Mouse (Mus musculus): ENCODE measurements around the gene Parp11. TPM values are rescaled to one million over a fixed set of nuclear protein-coding genes. Genes with fewer than 3 reads are reported as not detected.
A peak's percentile ranks its signal among the peaks of the same experiment; 100 is the strongest.

Parp11 gene
- total RNA-seq, 2 experiments from 2014 or later, result 33.3 to 36.6 TPM

DNA sequence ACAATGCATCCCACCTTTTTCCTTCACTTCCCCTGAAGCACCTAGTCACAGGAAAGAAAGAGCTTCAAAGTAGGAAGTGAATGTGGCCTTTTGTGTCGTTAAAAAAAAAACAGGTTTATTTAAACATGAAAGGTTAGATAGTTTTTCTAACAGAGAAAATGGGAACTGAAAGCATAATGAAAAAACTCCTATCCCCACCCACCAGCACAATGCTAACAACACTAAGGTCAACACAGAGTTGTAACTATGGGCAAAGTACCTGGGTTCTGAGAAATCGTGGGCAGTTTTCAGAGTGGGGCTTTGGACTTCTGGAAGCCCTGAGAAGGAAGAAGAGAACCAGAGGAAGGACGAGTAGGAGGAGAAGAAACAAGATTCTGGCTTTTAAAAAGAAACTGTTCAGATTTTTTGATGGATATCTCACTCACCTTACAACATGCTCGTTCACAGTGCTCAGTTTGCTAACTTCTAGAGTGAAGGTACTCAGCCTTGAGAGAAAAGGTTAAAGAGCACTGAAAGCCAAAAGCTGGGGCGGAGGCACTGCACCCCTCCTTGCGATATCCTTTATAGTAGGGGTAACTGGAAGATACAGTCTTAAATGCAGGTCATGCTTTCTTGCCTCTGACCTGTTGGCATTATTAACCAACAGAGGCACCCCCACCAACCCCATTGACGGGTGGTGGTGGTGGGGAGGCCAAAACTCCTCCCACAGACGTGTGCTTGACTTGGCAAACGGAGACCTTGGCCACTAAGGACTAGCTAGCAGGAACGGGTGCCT is 1.2 kb downstream of the Parp11 start:
- peak; percentile 84 for ATAC-seq (replicated peaks; ENCODE audit: poor library complexity, severe bottlenecking)

DNA sequence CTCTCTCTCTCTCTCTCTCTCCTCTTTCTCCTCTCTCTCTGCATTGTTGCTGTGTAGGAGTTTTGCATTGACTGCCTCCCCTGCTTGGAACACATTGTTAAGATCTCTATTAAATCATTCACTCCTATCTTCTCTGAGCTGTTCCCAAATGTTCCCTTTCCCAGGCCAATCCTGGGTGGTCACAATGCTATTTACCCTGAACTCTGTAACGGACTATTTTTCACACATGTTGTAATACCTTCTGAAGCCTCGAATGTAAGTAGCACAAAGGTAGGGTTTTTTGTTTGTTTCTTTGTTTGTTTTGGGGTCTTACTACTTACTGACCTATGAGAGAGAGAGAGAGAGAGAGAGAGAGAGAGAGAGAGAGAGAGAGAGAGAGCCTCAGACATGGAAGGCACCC is 2.2 kb downstream of the Parp11 start:
- no peak for ATAC-seq (replicated peaks; ENCODE audit: poor library complexity, severe bottlenecking)

DNA sequence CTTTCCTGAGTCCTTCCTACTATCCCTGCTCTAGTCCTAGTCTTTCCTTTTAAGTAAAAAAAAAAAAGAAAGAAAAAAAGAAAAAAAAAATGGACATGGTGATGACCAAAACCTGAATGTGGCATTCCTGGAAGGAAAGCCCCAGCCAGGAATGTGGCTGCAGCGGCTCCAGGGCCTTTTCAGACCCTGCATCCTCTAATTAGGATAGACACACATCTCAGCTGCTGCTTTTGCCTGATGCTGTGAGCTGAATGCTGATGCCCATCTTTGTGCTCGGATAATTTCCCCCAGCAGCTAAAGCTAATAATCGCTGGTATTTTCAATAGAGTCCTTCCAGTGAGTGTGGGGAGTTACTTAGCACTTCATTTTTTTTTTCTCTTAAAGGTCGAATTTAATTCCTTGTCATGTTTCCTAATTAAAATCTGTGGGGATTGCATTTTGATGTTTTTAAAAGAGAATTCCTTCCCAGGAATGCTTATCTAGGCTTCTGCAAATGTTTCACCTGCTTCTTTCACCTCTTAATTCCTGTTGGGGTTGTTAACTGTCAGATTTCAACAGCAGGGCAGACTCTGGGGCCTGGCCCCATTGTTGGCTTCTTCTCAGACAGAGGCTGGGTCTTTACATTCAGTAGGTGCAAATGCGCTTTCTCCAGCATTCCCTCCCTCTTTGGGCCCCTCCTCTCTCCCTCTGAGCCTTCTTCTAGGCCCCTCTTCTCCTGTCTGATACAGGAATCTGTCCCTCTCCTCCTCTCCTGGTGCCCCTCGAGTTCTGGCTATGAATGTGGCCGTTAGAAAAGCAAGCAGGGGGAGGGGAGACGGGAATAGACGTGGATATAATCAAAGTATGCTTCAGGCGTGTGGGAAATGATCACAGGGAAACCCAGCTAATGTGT is 3.1 kb downstream of the Parp11 start:
- no peak for ATAC-seq (replicated peaks; ENCODE audit: poor library complexity, severe bottlenecking)

DNA sequence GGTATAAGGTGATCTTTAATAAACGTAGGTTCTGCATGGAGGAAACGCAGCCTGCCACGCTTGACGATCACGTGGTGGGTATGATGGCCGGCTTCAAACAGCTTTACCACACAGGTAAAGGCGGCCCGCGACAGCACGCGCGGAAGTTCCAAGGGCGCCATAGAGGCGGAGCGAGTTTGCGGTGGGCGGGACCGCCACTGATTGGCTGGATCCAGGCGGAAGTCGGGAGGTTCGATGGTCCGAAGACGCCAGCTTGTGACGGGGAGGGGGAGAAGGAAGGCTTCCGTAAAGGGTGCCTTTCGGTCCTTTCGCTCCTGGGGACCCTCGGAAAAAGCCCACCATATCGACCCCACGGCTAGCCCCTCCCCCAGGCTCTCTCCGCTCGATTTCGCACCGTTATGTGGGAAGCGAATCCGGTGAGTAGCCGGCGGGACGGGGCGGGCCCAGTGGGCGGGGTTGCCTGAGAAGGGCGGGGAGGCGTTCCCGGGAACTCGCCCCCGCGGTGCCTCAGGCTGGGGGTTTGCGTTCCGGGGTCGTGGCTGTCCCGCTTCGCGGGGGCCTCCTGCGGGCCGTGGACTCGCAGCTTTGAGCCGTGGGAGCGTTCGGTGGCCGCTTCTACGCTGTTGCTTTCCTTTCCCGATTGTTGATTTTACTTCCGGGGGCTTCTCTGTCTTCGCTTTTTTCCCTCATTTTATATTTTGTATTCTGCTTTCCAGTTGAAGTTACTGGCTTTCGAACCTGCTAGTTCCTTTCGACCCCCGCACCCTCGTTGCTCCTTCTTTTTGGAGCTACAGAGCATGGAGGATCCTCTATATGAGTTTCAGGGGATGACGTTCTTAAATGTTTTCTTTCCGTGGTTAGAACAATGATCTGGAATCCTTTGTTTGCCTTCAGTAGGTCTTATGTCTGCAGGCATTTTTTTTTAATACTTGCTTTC is 7.0 kb downstream of the Parp11 start:
- peak; percentile 97 for ATAC-seq (replicated peaks; ENCODE audit: poor library complexity, severe bottlenecking)

DNA sequence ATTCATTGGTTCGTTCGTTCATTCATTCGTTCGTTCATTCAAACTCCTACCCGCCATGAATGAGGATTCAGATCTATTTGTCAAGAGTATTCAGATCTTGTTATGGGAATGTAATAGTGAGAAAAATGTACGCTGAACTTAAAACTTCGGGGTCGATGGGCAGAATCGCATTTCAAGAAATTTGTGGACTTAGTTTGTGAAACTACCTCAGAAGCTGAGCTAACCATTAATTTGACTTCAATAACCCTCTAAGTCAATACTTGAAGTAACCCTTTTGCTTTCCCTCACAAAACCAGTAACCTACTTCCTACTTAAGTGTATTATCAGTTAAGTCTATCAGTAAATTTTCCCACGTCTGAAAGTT is 7.7 kb downstream of the Parp11 start:
- no peak for ATAC-seq (replicated peaks; ENCODE audit: poor library complexity, severe bottlenecking)

DNA sequence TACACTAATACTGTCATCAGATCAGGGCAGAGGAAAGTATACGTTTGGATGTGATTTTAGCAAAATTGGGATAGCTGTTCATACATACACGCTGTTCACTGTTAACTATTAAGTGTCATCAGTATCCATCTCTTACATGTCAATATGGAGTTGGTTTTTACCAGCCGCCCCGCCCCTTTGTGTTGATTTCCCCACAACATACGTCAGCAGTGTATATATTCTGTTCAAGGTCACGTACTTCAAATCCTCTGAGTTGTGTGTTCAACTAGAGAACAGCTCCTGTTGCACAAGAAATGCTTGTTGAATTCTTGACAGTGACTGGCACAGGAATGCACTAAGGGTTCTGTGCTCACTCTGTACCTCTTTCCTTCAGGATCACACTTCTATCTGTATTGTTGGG is 8.2 kb downstream of the Parp11 start:
- no peak for ATAC-seq (replicated peaks; ENCODE audit: poor library complexity, severe bottlenecking)

DNA sequence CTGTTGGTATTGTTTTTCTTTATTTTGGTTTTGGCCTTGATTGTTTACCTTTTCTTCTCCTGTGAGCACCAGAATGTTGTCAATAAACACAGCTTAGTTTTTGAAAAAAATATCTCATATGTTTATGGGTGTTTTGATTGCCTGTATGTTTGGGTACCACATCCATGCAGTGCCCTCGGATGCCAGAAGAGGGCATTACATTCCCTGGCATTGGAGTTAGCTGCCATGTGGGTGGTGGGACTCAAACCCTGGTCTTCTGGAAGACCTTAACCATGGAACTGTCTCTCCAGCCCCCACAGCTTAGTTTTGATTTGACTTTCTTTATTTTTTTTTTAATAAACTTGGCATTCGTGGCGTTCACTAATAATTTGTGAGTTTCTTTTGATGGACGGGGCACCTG is 8.8 kb downstream of the Parp11 start:
- no peak for ATAC-seq (replicated peaks; ENCODE audit: poor library complexity, severe bottlenecking)

DNA sequence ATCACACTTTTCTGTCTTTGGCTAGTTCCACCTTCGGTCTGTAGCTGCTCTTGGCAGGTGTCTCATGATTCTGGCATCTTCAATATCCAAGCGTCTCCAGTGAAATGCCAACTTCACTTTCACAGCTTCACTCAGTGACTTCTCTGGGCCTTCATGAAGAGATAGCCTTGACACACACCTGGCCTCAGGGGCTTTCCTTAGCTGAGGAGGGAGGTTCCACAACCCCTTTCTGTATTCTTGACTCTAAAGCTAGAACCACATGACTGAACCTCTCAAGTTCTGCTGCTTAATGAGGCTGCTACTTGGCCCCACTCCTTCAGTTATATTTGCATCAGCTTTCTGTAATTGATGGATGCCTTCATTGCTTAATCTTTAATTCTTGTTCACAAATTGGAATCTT is 10.1 kb downstream of the Parp11 start:
- no peak for ATAC-seq (replicated peaks; ENCODE audit: poor library complexity, severe bottlenecking)

DNA sequence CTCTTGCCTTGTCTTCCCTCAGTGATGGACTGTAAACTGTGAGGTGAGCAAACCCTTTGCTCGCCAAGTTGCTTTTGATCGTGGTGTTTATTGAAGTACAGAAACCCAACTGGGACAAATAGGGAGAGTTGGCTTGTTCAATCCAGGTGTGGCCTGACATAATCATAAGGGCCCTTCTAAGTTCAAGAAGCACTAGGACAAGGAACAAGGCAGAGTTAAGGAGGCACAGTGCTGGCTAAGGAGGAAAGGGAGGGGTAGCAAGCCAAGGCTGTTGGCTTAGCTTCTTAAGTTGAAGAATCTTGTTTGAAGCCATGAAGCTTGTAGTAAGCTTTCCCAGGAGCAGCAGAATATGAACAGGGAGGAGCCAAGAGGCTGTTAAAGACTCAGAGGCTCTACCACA is 13.1 kb downstream of the Parp11 start:
- ATAC-seq (replicated peaks; ENCODE audit: poor library complexity, severe bottlenecking), result no peak

DNA sequence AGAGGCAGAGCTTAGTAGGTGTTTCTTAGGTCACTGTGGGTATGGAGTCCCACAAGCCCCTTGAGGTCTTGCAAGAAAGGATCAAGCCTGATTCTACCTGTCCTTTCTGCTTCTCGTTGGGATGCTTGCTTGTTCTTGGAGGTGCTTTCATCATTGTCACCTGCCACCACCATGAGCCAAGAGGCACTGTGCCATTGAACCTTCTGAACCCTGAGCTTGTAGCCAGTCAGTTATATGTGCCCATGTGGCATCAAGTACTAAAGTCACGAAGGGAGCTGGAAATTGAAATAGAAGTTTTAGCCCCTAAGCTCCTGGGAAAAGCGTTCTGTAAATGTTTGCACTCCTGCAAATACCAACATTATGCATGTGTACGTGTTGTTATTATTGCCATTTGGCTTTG is 14.9 kb downstream of the Parp11 start:
- ATAC-seq (replicated peaks; ENCODE audit: poor library complexity, severe bottlenecking), result no peak

DNA sequence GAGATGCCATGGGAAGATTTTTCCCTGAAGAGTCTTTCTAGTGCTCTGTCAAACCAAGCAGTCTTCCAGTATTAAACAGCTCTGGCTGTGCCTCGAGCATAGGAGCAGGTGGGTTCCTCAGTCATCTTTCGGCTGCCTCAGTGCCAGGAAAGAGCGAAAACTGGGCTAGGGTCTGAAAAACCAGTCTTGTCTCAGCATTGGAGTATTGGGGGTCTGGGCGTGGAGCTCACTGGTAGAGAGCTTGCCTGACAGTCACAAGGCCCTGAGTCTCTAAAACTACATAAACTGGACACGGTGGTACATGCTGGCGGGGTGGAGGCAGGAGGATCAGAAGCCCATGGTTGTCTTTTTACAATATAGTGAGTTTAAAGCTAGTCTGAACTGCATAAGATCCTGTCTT is 15.6 kb downstream of the Parp11 start:
- ATAC-seq (replicated peaks; ENCODE audit: poor library complexity, severe bottlenecking), result no peak

DNA sequence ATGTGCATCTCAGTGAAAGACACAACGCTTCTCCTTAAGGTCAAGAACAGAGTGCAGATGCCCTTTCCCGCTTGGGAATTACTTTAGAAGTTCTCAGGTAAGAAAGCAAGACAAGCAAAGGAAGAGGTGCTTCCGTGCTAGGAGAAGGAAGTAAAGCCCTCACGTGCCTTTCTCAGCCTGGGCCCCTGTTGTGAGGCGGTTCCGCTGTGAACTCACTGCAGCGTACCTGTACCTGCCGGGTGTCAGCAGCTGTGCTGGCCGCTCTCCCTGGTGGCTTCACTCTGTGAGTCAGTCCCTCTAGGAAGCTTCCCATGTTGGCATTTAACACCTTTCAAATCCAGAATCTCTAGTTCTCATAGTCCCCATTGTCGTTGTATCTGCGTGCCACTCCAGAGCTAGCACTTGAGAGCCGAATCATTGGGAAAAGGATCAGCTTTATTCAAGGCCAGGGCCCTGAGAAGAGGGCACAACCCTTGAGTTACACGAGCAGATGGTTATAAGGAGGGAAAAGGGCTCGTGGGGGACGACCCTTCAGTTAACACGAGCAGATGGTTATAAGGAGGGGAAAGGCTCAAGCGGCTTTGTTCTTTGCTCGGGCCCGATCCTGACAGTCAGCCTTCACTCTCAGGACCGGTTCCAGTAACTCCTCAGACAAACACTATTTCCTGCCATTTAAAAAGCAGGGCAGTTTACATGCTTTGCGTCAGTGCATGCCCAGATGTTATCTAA is 16.8 kb downstream of the Parp11 start:
- ATAC-seq (replicated peaks; ENCODE audit: poor library complexity, severe bottlenecking), result no peak

DNA sequence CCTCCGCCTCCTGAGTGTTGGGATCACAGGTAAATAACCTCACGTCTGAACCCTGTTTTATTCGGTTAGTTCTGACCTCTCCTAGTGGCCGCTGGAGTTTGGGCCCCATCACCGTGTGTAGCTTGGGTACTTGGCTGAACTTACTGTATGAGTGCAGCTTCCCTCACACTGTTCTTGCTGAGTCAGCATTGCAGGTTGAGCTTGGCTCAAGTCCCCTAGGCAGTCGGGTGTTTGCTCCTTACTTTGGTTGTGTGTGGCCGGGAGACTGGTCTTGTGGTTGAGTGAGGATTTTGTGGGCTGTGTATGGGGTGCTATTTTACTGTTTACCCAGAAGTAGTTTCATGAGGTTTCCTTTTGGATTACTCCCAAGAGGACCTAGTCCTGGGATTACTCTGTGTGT is 17.9 kb downstream of the Parp11 start:
- ATAC-seq (replicated peaks; ENCODE audit: poor library complexity, severe bottlenecking), result 0 out of 2 replicates have a peak, but pooled peaks have one; percentile 33

DNA sequence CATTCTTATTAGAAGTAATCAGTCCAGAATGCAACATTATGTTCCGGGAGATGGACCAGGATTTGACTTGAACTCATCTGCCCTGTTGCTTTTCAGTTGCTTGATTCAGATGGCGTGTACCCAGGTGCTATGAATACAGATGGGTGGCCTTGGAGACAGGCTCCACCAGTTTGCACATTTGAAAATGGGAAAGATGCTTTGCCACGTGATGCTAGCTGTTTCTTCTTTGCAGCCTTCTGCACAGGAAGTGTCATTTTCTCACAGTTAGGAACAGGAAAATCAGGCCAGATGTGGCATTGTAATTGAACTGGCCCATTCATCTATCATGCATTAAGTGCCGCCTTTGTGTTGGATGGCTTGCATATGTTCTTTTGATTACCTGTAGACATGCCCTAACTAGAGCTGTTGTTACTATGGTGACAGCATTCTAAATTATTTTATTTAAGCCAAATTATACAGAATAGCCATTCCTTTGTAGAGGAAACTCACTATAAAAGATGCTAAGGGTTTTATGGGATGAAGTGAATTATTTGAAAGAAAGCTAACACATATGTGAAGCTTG is 20.2 kb downstream of the Parp11 start:
- ATAC-seq (replicated peaks; ENCODE audit: poor library complexity, severe bottlenecking), result no peak

DNA sequence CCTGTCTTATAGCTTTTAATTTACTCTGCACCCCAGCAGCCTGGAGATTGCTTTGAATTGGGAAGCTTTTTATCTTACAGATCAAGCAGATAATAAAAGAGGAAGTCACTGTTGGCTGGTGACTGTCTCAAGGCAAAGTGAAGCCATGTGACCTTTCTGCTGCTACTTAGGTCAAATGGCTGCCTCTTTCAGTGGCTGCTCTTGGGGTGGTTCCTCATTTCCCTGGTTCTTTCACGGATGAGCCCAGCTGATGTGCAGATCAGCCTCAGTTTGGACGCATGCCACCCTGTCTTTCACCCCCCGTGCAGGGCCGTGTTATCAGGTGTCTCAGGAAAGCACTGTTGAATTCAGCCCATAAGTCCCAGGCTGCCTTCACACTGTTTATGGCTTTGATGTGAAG is 25.4 kb downstream of the Parp11 start:
- ATAC-seq (replicated peaks; ENCODE audit: poor library complexity, severe bottlenecking), result peak; percentile 97

DNA sequence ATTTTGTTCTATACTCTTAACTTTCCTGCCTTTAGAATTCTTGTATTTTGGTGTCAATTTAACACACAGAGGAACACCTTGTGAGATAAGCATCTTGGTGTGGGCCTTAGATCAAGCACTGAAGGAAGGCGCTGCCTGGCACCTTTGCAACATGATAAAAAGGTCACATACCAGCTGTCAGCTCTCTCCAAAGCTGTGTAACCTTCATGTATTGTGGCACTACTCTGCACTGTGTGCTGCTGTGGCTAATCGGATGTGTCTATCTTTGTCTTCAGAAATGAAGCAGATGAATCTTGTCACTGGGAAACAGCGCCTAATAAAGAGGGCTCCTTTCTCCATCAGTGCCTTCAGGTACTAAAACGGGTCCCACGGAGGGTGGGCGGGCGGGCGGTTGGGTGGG is 27.3 kb downstream of the Parp11 start:
- ATAC-seq (replicated peaks; ENCODE audit: poor library complexity, severe bottlenecking), result no peak

DNA sequence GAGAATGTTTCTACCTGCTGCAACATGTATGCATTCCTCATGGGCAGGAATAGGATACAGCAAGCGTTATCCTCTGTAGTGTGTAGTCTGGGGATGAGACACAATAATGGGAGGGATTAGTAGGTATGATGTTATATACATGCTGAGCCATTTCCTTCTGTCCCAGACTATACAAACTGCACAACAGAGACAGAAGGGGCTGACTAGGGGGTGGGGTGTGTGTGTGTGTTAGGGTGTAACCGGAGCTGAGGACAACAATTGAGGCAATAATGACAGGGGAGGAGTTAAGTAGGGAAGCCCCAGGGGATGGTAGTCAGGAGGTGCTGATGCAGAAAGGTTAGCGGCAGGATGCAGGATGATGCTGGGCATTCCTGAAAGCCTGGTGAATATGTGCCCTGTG is 28.6 kb downstream of the Parp11 start:
- ATAC-seq (replicated peaks; ENCODE audit: poor library complexity, severe bottlenecking), result no peak

DNA sequence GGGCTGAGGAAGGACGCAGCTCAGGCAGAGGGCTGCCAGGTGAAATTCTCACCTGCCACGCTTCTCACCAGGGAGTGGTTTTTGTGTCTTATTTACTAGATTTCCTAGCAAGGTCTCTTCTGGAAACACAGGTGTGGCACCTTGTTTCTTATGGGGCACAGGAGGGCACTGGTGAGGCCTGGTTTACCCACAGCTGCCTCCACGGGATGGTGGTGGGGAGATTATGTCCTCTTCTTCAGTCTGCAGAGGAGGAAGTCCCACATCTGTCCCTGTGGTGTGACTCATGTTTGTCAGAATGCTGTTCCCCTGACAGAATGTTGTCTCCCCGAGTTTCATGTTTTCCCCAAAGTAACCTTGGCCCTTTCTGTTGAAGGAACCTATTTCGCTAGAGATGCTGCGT is 44.4 kb downstream of the Parp11 start:
- no peak for ATAC-seq (replicated peaks; ENCODE audit: poor library complexity, severe bottlenecking)

DNA sequence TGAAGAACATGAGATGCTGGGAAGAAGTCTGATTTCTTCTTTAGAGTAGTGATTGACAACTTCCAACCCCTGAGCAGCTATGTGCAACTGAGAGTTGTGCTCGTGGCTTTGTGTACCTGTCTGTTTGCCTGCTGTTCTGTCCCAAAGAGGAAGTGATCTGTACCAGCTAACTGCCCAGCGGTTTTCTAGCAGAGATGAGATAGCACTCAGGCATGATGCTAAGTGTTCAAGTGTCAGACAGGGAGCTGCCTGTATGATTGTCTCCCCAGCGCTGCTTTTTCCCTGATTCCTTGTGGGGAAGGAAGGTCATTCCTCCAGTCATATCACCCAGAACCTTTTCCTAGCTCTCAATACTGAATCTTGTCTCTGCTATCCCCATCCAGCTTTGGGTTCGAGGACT is 45.9 kb downstream of the Parp11 start:
- ATAC-seq (replicated peaks; ENCODE audit: poor library complexity, severe bottlenecking), result no peak; the same call in 1 of the 2 replicates

DNA sequence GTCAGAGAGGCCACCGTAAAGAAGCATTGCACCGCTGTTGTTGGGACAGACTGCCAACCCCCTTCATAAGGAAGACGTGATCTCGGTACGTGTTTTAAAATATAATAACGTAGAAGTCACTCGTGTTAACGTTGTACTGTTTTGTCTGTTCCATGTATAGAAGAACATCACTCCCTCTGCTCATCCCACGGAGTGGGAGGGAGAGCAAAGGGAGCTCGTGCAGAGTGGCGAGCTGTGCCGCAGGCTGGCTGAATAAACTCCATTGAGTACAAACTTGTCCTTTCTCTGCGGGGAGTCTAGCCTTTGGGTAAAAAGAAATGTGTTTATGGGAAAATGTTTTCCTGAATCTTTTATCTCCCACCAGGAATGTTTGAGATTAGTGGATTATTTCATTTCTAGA is 47.1 kb downstream of the Parp11 start:
- no peak for ATAC-seq (replicated peaks; ENCODE audit: poor library complexity, severe bottlenecking)

Data from granulocyte monocyte progenitor cell, adult 5-6 weeks (primary cell).